Mouse (Mus musculus) embryonic facial prominence, embryonic 14.5 days (tissue): ENCODE measurements around the gene Kri1. TPM values are rescaled to one million over a fixed set of nuclear protein-coding genes. Genes with fewer than 3 reads are reported as not detected.

ENCODE experiments used
- ATAC-seq: fragments of 200-750 bp; cut with Nextera tagmentation; 2 replicates; pipeline ENCODE4 v1.8.0; 2017; ENCODE audit warnings: low read depth, moderate number of reproducible peaks, moderate TSS enrichment
- DNase-seq: peaks from one replicate; pipeline ENCODE4 v3.0.0-alpha.2; 2015; ENCODE audit warnings: low spot score
- H3K27ac ChIP-seq: fragments of 300-500 bp; sonication (generic); replicated peaks from 2 replicates; pipeline ENCODE4 v1.5.1; 2014; ENCODE audit warnings: low read depth, mild to moderate bottlenecking, low read length, moderate library complexity
- H3K27me3 ChIP-seq: fragments of 300-500 bp; sonication (generic); replicated peaks from 2 replicates; pipeline ENCODE4 v1.6.1; 2014; ENCODE audit warnings: low read length; ENCODE audit not compliant: control insufficient read depth, insufficient read depth
- H3K36me3 ChIP-seq: fragments of 300-500 bp; sonication (generic); 2 replicates; pipeline ENCODE4 v1.6.1; 2014; ENCODE audit warnings: low read length, mixed read lengths; ENCODE audit not compliant: control insufficient read depth, insufficient read depth
- H3K4me1 ChIP-seq: fragments of 300-500 bp; sonication (generic); 2 replicates; pipeline ENCODE4 v1.6.1; 2014; ENCODE audit warnings: antibody characterized with exemption, low read length; ENCODE audit not compliant: control insufficient read depth, insufficient read depth
- H3K4me2 ChIP-seq: fragments of 300-500 bp; sonication (generic); 2 replicates; pipeline ENCODE4 v1.6.1; 2014; ENCODE audit warnings: low read depth, mild to moderate bottlenecking, low read length, moderate library complexity, mixed read lengths
- H3K4me3 ChIP-seq: fragments of 300-500 bp; sonication (generic); 2 replicates; pipeline ENCODE4 v1.5.1; 2014; ENCODE audit warnings: low read depth, mild to moderate bottlenecking, low read length
- H3K9ac ChIP-seq: fragments of 300-500 bp; sonication (generic); 2 replicates; pipeline ENCODE4 v1.6.1; 2014; ENCODE audit warnings: low read depth, mild to moderate bottlenecking, low read length, moderate library complexity, mixed read lengths
- H3K9me3 ChIP-seq: fragments of 300-500 bp; sonication (generic); 2 replicates; pipeline ENCODE4 v1.6.1; 2016; ENCODE audit warnings: low read length; ENCODE audit not compliant: control insufficient read depth
- WGBS: fragments of 180-500 bp; shearing (Covaris S2); extraction: QIAGEN DNeasy Blood & Tissue Kit; methylation state at CpG from one replicate; pipeline ENCODE4 v1.1.7; 2014; 5-methylcytosine and 5-hydroxymethylcytosine counted together
- polyA plus RNA-seq: library from polyadenylated mRNA; unstranded; fragments of >200 nt; fragmentation: Nextera tagmentation; extraction: Ambion mirVana; gene quantifications from 2 replicates; pipeline ENCODE4 v1.2.1, GENCODE M21; 2014

Gene Kri1
- polyA plus RNA-seq, 1 experiment from 2014 or later, result 14.4 TPM

GRCm38 (mm10) chr9:21238733-21239464, 48.9 kb downstream of the Kri1 start, which contains the start of gene Keap1:
Gene Keap1, minus strand, starts transcription at chr9:21239361.
- Histone ChIP-seq H3K36me3 (peaks cover 30% of the 10 kb centered on the region), H3K9me3 (0 out of 2 replicates have a peak, but pooled peaks cover 4% of the 10 kb centered on the region), H3K27me3 (peaks cover 23% of the 10 kb centered on the region), H3K4me2 (peak within 1 kb of the TSS; percentile 64), H3K4me1 (peaks cover 11% of the 10 kb centered on the region), H3K4me3 (peak within 1 kb of the TSS; percentile 97), H3K27ac (peak within 1 kb of the TSS; percentile 92), H3K9ac (peak within 1 kb of the TSS; percentile 98)
- WGBS, result under 1% methylated on average over 21 of the region's 90 CpGs
- DNase-seq (peak; percentile 88), ATAC-seq (peak; percentile 89)

- Histone ChIP-seq H3K9ac (peak overlapping the region; percentile 98), H3K27me3 (peaks cover 16% of the 10 kb centered on the region), H3K4me3 (peak overlapping the region; percentile 97), H3K9me3 (0 out of 2 replicates have a peak, but pooled peaks cover 4% of the 10 kb centered on the region), H3K36me3 (peaks cover 37% of the 10 kb centered on the region), H3K4me1 (peaks cover 9% of the 10 kb centered on the region), H3K27ac (peak overlapping the region; percentile 92), H3K4me2 (peak overlapping the region; percentile 64)
- peak; percentile 52 for DNase-seq
- ATAC-seq, result peak; percentile 9; the same call in 1 of the 2 replicates
- under 1% methylated on average over 15 of the region's 31 CpGs for WGBS
Observed at GRCm38 (mm10) chr9:21238004-21238732, 49.6 kb downstream of the Kri1 start.

GRCm38 (mm10) chr9:21237368-21238003, 50.3 kb downstream of the Kri1 start:
- Histone ChIP-seq H3K27me3 (peaks cover 9% of the 10 kb centered on the region), H3K9me3 (no peaks in the 10 kb centered on the region), H3K36me3 (peaks cover 44% of the 10 kb centered on the region), H3K9ac (peak overlapping the region; percentile 98), H3K4me1 (peaks cover 9% of the 10 kb centered on the region), H3K4me3 (peak overlapping the region; percentile 97), H3K27ac (peak overlapping the region; percentile 92), H3K4me2 (peak overlapping the region; percentile 64)
- 10% methylated on average over 19 of the region's 19 CpGs for WGBS
- ATAC-seq, result peak; percentile 37
- DNase-seq, result peak; percentile 58

GRCm38 (mm10) chr9:21236991-21237367, 50.8 kb downstream of the Kri1 start:
- Histone ChIP-seq H3K4me3 (peak overlapping the region; percentile 97), H3K9me3 (no peaks in the 10 kb centered on the region), H3K4me1 (peaks cover 9% of the 10 kb centered on the region), H3K36me3 (peaks cover 48% of the 10 kb centered on the region), H3K27me3 (peaks cover 4% of the 10 kb centered on the region; the same call in 1 of the 2 replicates), H3K27ac (peak overlapping the region; percentile 92; the same call in 1 of the 2 replicates), H3K4me2 (peak overlapping the region; percentile 64), H3K9ac (peak overlapping the region; percentile 98)
- ATAC-seq (no peak), DNase-seq (no peak)
- WGBS, result 81% methylated on average over 25 of the region's 25 CpGs

GRCm38 (mm10) chr9:21235341-21235740, 52.4 kb downstream of the Kri1 start:
- Histone ChIP-seq H3K27ac (no peak overlapping the region), H3K36me3 (peaks cover 65% of the 10 kb centered on the region), H3K4me1 (peaks cover 9% of the 10 kb centered on the region), H3K9ac (no peak overlapping the region), H3K9me3 (no peaks in the 10 kb centered on the region), H3K4me3 (no peak overlapping the region), H3K4me2 (no peak overlapping the region), H3K27me3 (no peaks in the 10 kb centered on the region)
- ATAC-seq (no peak), DNase-seq (no peak)
- 90% methylated on average over 4 of the region's 4 CpGs for whole genome bisulfite sequencing

GRCm38 (mm10) chr9:21233805-21234204, 54.0 kb downstream of the Kri1 start:
- Histone ChIP-seq H3K4me3 (no peak overlapping the region), H3K9me3 (no peaks in the 10 kb centered on the region), H3K4me1 (peaks cover 9% of the 10 kb centered on the region), H3K27ac (no peak overlapping the region), H3K9ac (no peak overlapping the region), H3K36me3 (peaks cover 79% of the 10 kb centered on the region), H3K4me2 (no peak overlapping the region), H3K27me3 (no peaks in the 10 kb centered on the region)
- ATAC-seq, result no peak
- 82% methylated on average over 28 of the region's 28 CpGs for WGBS
- no peak for DNase-seq

- Histone ChIP-seq H3K4me2 (no peak overlapping the region), H3K27me3 (no peaks in the 10 kb centered on the region), H3K4me1 (peaks cover 9% of the 10 kb centered on the region), H3K9ac (no peak overlapping the region), H3K36me3 (peaks cover 79% of the 10 kb centered on the region), H3K9me3 (no peaks in the 10 kb centered on the region), H3K4me3 (no peak overlapping the region), H3K27ac (no peak overlapping the region)
- ATAC-seq (no peak), DNase-seq (no peak)
- 93% methylated on average over 18 of the region's 29 CpGs for WGBS
Observed at GRCm38 (mm10) chr9:21233366-21233765, 54.4 kb downstream of the Kri1 start.

- DNase-seq (no peak), ATAC-seq (no peak)
- no peaks in the 10 kb centered on the region for H3K27me3 ChIP-seq
- H3K4me3 ChIP-seq, result no peak overlapping the region
- WGBS, result 90% methylated on average over 5 of the region's 5 CpGs
- H3K9ac ChIP-seq, result no peak overlapping the region
- H3K4me1 ChIP-seq, result peaks cover 13% of the 10 kb centered on the region
- no peaks in the 10 kb centered on the region for H3K9me3 ChIP-seq
- H3K27ac ChIP-seq, result no peak overlapping the region
- H3K4me2 ChIP-seq, result no peak overlapping the region
- H3K36me3 ChIP-seq, result peaks cover 79% of the 10 kb centered on the region
Observed at GRCm38 (mm10) chr9:21232867-21233266, 54.9 kb downstream of the Kri1 start.
